Mouse (Mus musculus) heart, embryonic 12.5 days (tissue): ENCODE data around the gene B9d2. TPM values are rescaled to one million over a fixed set of nuclear protein-coding genes. Genes with fewer than 3 reads are reported as not detected.

Experiments used
- ATAC-seq: fragments of 200-750 bp; cut with Nextera tagmentation; 2 replicates; pipeline ENCODE4 v1.8.0; 2017; ENCODE audit warnings: moderate TSS enrichment, moderate library complexity; ENCODE audit not compliant: insufficient number of reproducible peaks, low FRiP score
- H3K27ac ChIP-seq: fragments of 300-500 bp; sonication (generic); 2 replicates; pipeline ENCODE4 v1.5.1; 2016; ENCODE audit warnings: mild to moderate bottlenecking, moderate library complexity; ENCODE audit not compliant: poor library complexity, severe bottlenecking
- H3K27me3 ChIP-seq: fragments of 300-500 bp; sonication (generic); replicated peaks from 2 replicates; pipeline ENCODE4 v1.6.1; 2016; ENCODE audit warnings: mild to moderate bottlenecking, moderate library complexity
- H3K36me3 ChIP-seq: fragments of 300-500 bp; sonication (generic); 2 replicates; pipeline ENCODE4 v1.6.1; 2016; ENCODE audit warnings: mild to moderate bottlenecking, moderate library complexity
- H3K4me1 ChIP-seq: fragments of 300-500 bp; sonication (generic); replicated peaks from 2 replicates; pipeline ENCODE4 v1.6.1; 2016; ENCODE audit warnings: mild to moderate bottlenecking
- H3K4me2 ChIP-seq: fragments of 300-500 bp; sonication (generic); 2 replicates; pipeline ENCODE4 v1.6.1; 2016; ENCODE audit warnings: mild to moderate bottlenecking, moderate library complexity
- H3K4me3 ChIP-seq: fragments of 300-500 bp; sonication (generic); 2 replicates; pipeline ENCODE4 v1.5.1; 2016; ENCODE audit warnings: mild to moderate bottlenecking
- H3K9ac ChIP-seq: fragments of 300-500 bp; sonication (generic); 2 replicates; pipeline ENCODE4 v1.6.1; 2016; ENCODE audit warnings: mild to moderate bottlenecking, moderate library complexity
- H3K9me3 ChIP-seq: fragments of 300-500 bp; sonication (generic); replicated peaks from 2 replicates; pipeline ENCODE4 v1.6.1; 2016; ENCODE audit warnings: mild to moderate bottlenecking, moderate library complexity
- WGBS: fragments of 180-500 bp; shearing (Covaris S2); methylation state at CpG from one replicate; pipeline ENCODE4 v1.1.7; 2016; 5-methylcytosine and 5-hydroxymethylcytosine counted together
- polyA plus RNA-seq: library from polyadenylated mRNA; unstranded; fragments of >200 nt; fragmentation: Nextera tagmentation; extraction: Ambion mirVana; gene quantifications from 2 replicates; pipeline ENCODE4 v1.2.1, GENCODE M21; 2016

Gene B9d2
- polyA plus RNA-seq, 1 experiment from 2014 or later = 22.8 TPM

- 0 out of 2 replicates have a peak, but pooled peaks have one; percentile 52 for ATAC-seq
- Histone ChIP-seq H3K36me3 (no peaks in the 10 kb centered on the region), H3K4me1 (peaks cover 8% of the 10 kb centered on the region), H3K4me2 (peak within 1 kb of the TSS; percentile 64), H3K9me3 (no peaks in the 10 kb centered on the region), H3K27ac (no peak within 1 kb of the TSS), H3K9ac (0 out of 2 replicates have a peak within 1 kb of the TSS, but pooled peaks have one; percentile 23), H3K4me3 (peak within 1 kb of the TSS; percentile 37), H3K27me3 (peaks cover 43% of the 10 kb centered on the region)
- 4% methylated on average over 29 of the region's 29 CpGs for WGBS
Observed at GRCm38 (mm10) chr7:25674719-25675300, 5.8 kb upstream of the B9d2 start, which contains the start of gene Tmem91. TSS of gene Tmem91 (minus strand) at chr7:25675166.

GRCm38 (mm10) chr7:25675405-25675804, 5.2 kb upstream of the B9d2 start:
- H3K9me3 ChIP-seq = no peaks in the 10 kb centered on the region
- no peak for ATAC-seq
- H3K9ac ChIP-seq = no peak overlapping the region
- no peak overlapping the region for H3K4me3 ChIP-seq
- no peak overlapping the region for H3K4me2 ChIP-seq
- peaks cover 43% of the 10 kb centered on the region for H3K27me3 ChIP-seq
- H3K36me3 ChIP-seq = no peaks in the 10 kb centered on the region
- H3K4me1 ChIP-seq = peaks cover 8% of the 10 kb centered on the region
- WGBS = 36% methylated on average over 6 of the region's 6 CpGs
- H3K27ac ChIP-seq = no peak overlapping the region

GRCm38 (mm10) chr7:25676085-25676781, 4.3 kb upstream of the B9d2 start:
- H3K9ac ChIP-seq = no peak overlapping the region
- WGBS = 61% methylated on average over 15 of the region's 15 CpGs
- no peak overlapping the region for H3K4me2 ChIP-seq
- H3K27me3 ChIP-seq = peaks cover 43% of the 10 kb centered on the region
- no peak overlapping the region for H3K4me3 ChIP-seq
- peaks cover 10% of the 10 kb centered on the region for H3K4me1 ChIP-seq
- no peak overlapping the region for H3K27ac ChIP-seq
- no peak for ATAC-seq
- H3K36me3 ChIP-seq = no peaks in the 10 kb centered on the region
- H3K9me3 ChIP-seq = no peaks in the 10 kb centered on the region

- no peak for ATAC-seq
- WGBS = 88% methylated on average over 7 of the region's 7 CpGs
- H3K4me2 ChIP-seq = no peak overlapping the region
- no peak overlapping the region for H3K4me3 ChIP-seq
- H3K9me3 ChIP-seq = no peaks in the 10 kb centered on the region
- H3K9ac ChIP-seq = no peak overlapping the region
- peaks cover 43% of the 10 kb centered on the region for H3K27me3 ChIP-seq
- H3K4me1 ChIP-seq = peaks cover 17% of the 10 kb centered on the region
- no peak overlapping the region for H3K27ac ChIP-seq
- no peaks in the 10 kb centered on the region for H3K36me3 ChIP-seq
Observed at GRCm38 (mm10) chr7:25677013-25677412, 3.6 kb upstream of the B9d2 start.

- no peaks in the 10 kb centered on the region for H3K9me3 ChIP-seq
- no peak for ATAC-seq
- peak overlapping the region; percentile 66 for H3K4me2 ChIP-seq
- peak overlapping the region; percentile 84 for H3K27ac ChIP-seq
- peaks cover 9% of the 10 kb centered on the region; the same call in 1 of the 2 replicates for H3K36me3 ChIP-seq
- H3K27me3 ChIP-seq = peaks cover 22% of the 10 kb centered on the region
- H3K4me1 ChIP-seq = peaks cover 26% of the 10 kb centered on the region
- peak overlapping the region; percentile 60 for H3K4me3 ChIP-seq
- WGBS = 8% methylated on average over 6 of the region's 6 CpGs
- peak overlapping the region; percentile 61; the same call in 1 of the 2 replicates for H3K9ac ChIP-seq
Observed at GRCm38 (mm10) chr7:25679971-25680370, 609 bp upstream of the B9d2 start.

- H3K9me3 ChIP-seq = no peaks in the 10 kb centered on the region
- peak overlapping the region; percentile 66 for H3K4me2 ChIP-seq
- H3K9ac ChIP-seq = no peak overlapping the region
- H3K4me1 ChIP-seq = peaks cover 29% of the 10 kb centered on the region
- peaks cover 9% of the 10 kb centered on the region; the same call in 1 of the 2 replicates for H3K36me3 ChIP-seq
- WGBS = 40% methylated on average over 15 of the region's 15 CpGs
- peak overlapping the region; percentile 60 for H3K4me3 ChIP-seq
- no peak for ATAC-seq
- peak overlapping the region; percentile 31; the same call in 1 of the 2 replicates for H3K27ac ChIP-seq
- H3K27me3 ChIP-seq = peaks cover 6% of the 10 kb centered on the region; the same call in 1 of the 2 replicates
Observed at GRCm38 (mm10) chr7:25681341-25682231, 1.0 kb downstream of the B9d2 start.

GRCm38 (mm10) chr7:25683474-25684180, 3.0 kb downstream of the B9d2 start:
- no peak for ATAC-seq
- Histone ChIP-seq H3K36me3 (peaks cover 9% of the 10 kb centered on the region; the same call in 1 of the 2 replicates), H3K9ac (no peak overlapping the region), H3K4me2 (0 out of 2 replicates have a peak overlapping the region, but pooled peaks have one; percentile 15), H3K27ac (0 out of 2 replicates have a peak overlapping the region, but pooled peaks have one; percentile 5), H3K4me3 (no peak overlapping the region), H3K4me1 (peaks cover 33% of the 10 kb centered on the region), H3K27me3 (no peaks in the 10 kb centered on the region; the same call in 1 of the 2 replicates), H3K9me3 (no peaks in the 10 kb centered on the region)
- WGBS = 41% methylated on average over 7 of the region's 7 CpGs

- 86% methylated on average over 6 of the region's 6 CpGs for WGBS
- Histone ChIP-seq H3K27me3 (no peaks in the 10 kb centered on the region; the same call in 1 of the 2 replicates), H3K4me3 (no peak overlapping the region), H3K9me3 (no peaks in the 10 kb centered on the region), H3K4me1 (peaks cover 38% of the 10 kb centered on the region), H3K9ac (no peak overlapping the region), H3K4me2 (no peak overlapping the region), H3K36me3 (peaks cover 9% of the 10 kb centered on the region; the same call in 1 of the 2 replicates), H3K27ac (no peak overlapping the region)
- ATAC-seq = no peak
Observed at GRCm38 (mm10) chr7:25684659-25685058, 4.1 kb downstream of the B9d2 start.

- peak overlapping the region; percentile 59 for H3K4me3 ChIP-seq
- 66% methylated on average over 21 of the region's 21 CpGs for WGBS
- no peak for ATAC-seq
- no peak overlapping the region for H3K27ac ChIP-seq
- H3K9ac ChIP-seq = peak overlapping the region; percentile 71; the same call in 1 of the 2 replicates
- peaks cover 9% of the 10 kb centered on the region; the same call in 1 of the 2 replicates for H3K36me3 ChIP-seq
- H3K4me2 ChIP-seq = peak overlapping the region; percentile 89
- H3K9me3 ChIP-seq = no peaks in the 10 kb centered on the region
- H3K27me3 ChIP-seq = no peaks in the 10 kb centered on the region; the same call in 1 of the 2 replicates
- H3K4me1 ChIP-seq = peaks cover 42% of the 10 kb centered on the region
Observed at GRCm38 (mm10) chr7:25685926-25686470, 5.4 kb downstream of the B9d2 start.
